Mouse (Mus musculus) embryonic fibroblast, embryonic 13.5 days (primary cell): ENCODE data around the gene Fahd2a.

Source experiments
- CTCF ChIP-seq: IDR thresholded peaks from 2 replicates; pipeline ENCODE4 v1.5.1; 2011; ENCODE audit warnings: mild to moderate bottlenecking, control low read depth, low read length, moderate library complexity, borderline replicate concordance; ENCODE audit not compliant: insufficient read depth
- POLR2A ChIP-seq: IDR thresholded peaks from 2 replicates; pipeline ENCODE4 v1.6.1; 2011; ENCODE audit warnings: low read depth, mild to moderate bottlenecking, control low read depth, low read length, moderate library complexity

GRCm38 (mm10) chr2:127470183-127470582 is 25.8 kb upstream of the Fahd2a start:
- TF ChIP-seq CTCF (no peak), POLR2A (no peak)
